Mouse (Mus musculus) megakaryocyte, adult 5-6 weeks (primary cell): ENCODE results near the gene Tekt3. TPM values are rescaled to one million over a fixed set of nuclear protein-coding genes. Genes with fewer than 3 reads are reported as not detected.

ENCODE experiments used
- ATAC-seq: 2 replicates; pipeline ENCODE4 v1.8.0; 2016; ENCODE audit warnings: mild to moderate bottlenecking, inconsistent platforms; ENCODE audit not compliant: poor library complexity, severe bottlenecking
- total RNA-seq, 2 experiments: library from RNA; stranded (forward) in 1 of 2; stranded (reverse) in 1 of 2; fragments of 153-499, 151-499 nt in 1 of 2; fragments of 221-1000, 200-1000 nt in 1 of 2; gene quantifications; 2 replicates each; pipeline versions ENCODE4 v1.2.3 to v1.2.4; 2015 to 2017

Gene Tekt3
- not detected in 2 replicates for total RNA-seq (2015)
- total RNA-seq (2017), result not detected in 2 replicates

- ATAC-seq, result no peak
Observed at GRCm38 (mm10) chr11:63061446-63061845, at the start of gene Tekt3. Gene Tekt3 (plus strand): TSS chr11:63061654.

GRCm38 (mm10) chr11:63017327-63018082 is 43.9 kb upstream of the Tekt3 start:
- ATAC-seq, result no peak

- no peak for ATAC-seq
Observed at GRCm38 (mm10) chr11:63018083-63018622, 43.3 kb upstream of the Tekt3 start.

GRCm38 (mm10) chr11:63020633-63021032 is 40.8 kb upstream of the Tekt3 start:
- peak; percentile 96 for ATAC-seq

GRCm38 (mm10) chr11:63021141-63021806 is 40.2 kb upstream of the Tekt3 start:
- no peak for ATAC-seq

GRCm38 (mm10) chr11:63023461-63023860 is 38.0 kb upstream of the Tekt3 start:
- ATAC-seq, result no peak

GRCm38 (mm10) chr11:63024136-63024535 is 37.3 kb upstream of the Tekt3 start:
- no peak for ATAC-seq

- ATAC-seq, result no peak
Observed at GRCm38 (mm10) chr11:63025476-63025875, 36.0 kb upstream of the Tekt3 start.

- ATAC-seq, result no peak
Observed at GRCm38 (mm10) chr11:63026651-63027141, 34.8 kb upstream of the Tekt3 start.

- ATAC-seq, result no peak
Observed at GRCm38 (mm10) chr11:63028131-63028530, 33.3 kb upstream of the Tekt3 start.

GRCm38 (mm10) chr11:63029148-63029714 is 32.2 kb upstream of the Tekt3 start:
- ATAC-seq, result no peak

GRCm38 (mm10) chr11:63029721-63030120 is 31.7 kb upstream of the Tekt3 start:
- ATAC-seq, result no peak

- no peak for ATAC-seq
Observed at GRCm38 (mm10) chr11:63035420-63036211, 25.8 kb upstream of the Tekt3 start.

GRCm38 (mm10) chr11:63040002-63040661 is 21.3 kb upstream of the Tekt3 start:
- ATAC-seq, result no peak

GRCm38 (mm10) chr11:63045771-63046170 is 15.7 kb upstream of the Tekt3 start:
- ATAC-seq, result peak; percentile 75

- peak; percentile 81 for ATAC-seq
Observed at GRCm38 (mm10) chr11:63046380-63046779, 15.1 kb upstream of the Tekt3 start.

- no peak for ATAC-seq
Observed at GRCm38 (mm10) chr11:63050362-63050932, 11.0 kb upstream of the Tekt3 start.

GRCm38 (mm10) chr11:63051041-63051440 is 10.4 kb upstream of the Tekt3 start:
- ATAC-seq, result peak; percentile 85

- no peak for ATAC-seq
Observed at GRCm38 (mm10) chr11:63051996-63052395, 9.5 kb upstream of the Tekt3 start.

- ATAC-seq, result no peak
Observed at GRCm38 (mm10) chr11:63055596-63055995, 5.9 kb upstream of the Tekt3 start.
